Mouse (Mus musculus) neural tube, embryonic 13.5 days (tissue): ENCODE measurements at regions not wholly inside any gene's neighbourhood (a gene's known extent, or its start where the extent isn't known, plus 50 kb on each side); places are given as distances from the start of the nearest gene placed in this dataset.

Experiments
- ATAC-seq: fragments of 200-750 bp; cut with Nextera tagmentation; 2 replicates; pipeline ENCODE4 v1.8.0; 2017; ENCODE audit warnings: low read depth, mild to moderate bottlenecking, moderate TSS enrichment, moderate library complexity
- H3K27ac ChIP-seq: fragments of 300-500 bp; sonication (generic); replicated peaks from 2 replicates; pipeline ENCODE4 v1.5.1; 2015; ENCODE audit warnings: moderate library complexity, mild to moderate bottlenecking, inconsistent platforms
- H3K27me3 ChIP-seq: fragments of 300-500 bp; sonication (generic); 2 replicates; pipeline ENCODE4 v1.6.1; 2015; ENCODE audit warnings: mild to moderate bottlenecking, inconsistent platforms
- H3K36me3 ChIP-seq: fragments of 300-500 bp; sonication (generic); 2 replicates; pipeline ENCODE4 v1.6.1; 2015; ENCODE audit warnings: mild to moderate bottlenecking, inconsistent platforms
- H3K4me1 ChIP-seq: fragments of 300-500 bp; sonication (generic); replicated peaks from 2 replicates; pipeline ENCODE4 v1.6.1; 2015; ENCODE audit warnings: inconsistent platforms
- H3K4me2 ChIP-seq: fragments of 300-500 bp; sonication (generic); 2 replicates; pipeline ENCODE4 v1.6.1; 2015; ENCODE audit warnings: inconsistent platforms, mild to moderate bottlenecking, moderate library complexity
- H3K4me3 ChIP-seq: fragments of 300-500 bp; sonication (generic); 2 replicates; pipeline ENCODE4 v1.5.1; 2015; ENCODE audit warnings: mild to moderate bottlenecking, inconsistent platforms
- H3K9ac ChIP-seq: fragments of 300-500 bp; sonication (generic); 2 replicates; pipeline ENCODE4 v1.6.1; 2015; ENCODE audit warnings: moderate library complexity, mild to moderate bottlenecking, inconsistent platforms
- H3K9me3 ChIP-seq: fragments of 300-500 bp; sonication (generic); 2 replicates; pipeline ENCODE4 v1.6.1; 2016; ENCODE audit warnings: inconsistent platforms
- WGBS: fragments of 180-500 bp; shearing (Covaris S2); methylation state at CpG from one replicate; pipeline ENCODE4 v1.1.7; 2015; 5-methylcytosine and 5-hydroxymethylcytosine counted together

DNA sequence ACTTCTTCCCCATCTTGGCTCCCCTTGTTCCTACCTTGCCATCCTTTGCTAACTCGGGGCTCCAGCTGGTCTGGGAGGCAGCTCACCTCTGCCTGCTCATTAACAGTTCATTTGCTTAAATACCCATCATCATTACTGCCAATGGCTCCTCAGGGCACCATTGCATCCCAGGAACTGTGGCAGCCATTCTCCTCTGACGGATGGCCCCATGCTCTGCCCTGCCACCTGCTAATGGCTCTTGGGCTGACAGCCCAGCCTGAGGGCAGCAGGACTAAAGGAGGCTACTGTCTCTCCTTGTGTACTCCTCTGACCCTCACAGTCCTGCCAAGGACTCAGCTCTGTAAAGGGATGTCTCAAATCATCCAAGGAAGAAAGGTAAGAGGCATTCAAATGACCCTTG lies 398.7 kb downstream of the Insc start:
- Histone ChIP-seq H3K27ac (no peak overlapping the region), H3K27me3 (no peaks in the 10 kb centered on the region), H3K4me3 (no peak overlapping the region), H3K9me3 (no peaks in the 10 kb centered on the region), H3K36me3 (no peaks in the 10 kb centered on the region), H3K4me2 (no peak overlapping the region), H3K4me1 (peaks cover 4% of the 10 kb centered on the region; the same call in 1 of the 2 replicates), H3K9ac (no peak overlapping the region)
- WGBS: 34% methylated on average over 2 of the region's 2 CpGs
- ATAC-seq: peak; percentile 40; the same call in 1 of the 2 replicates

DNA sequence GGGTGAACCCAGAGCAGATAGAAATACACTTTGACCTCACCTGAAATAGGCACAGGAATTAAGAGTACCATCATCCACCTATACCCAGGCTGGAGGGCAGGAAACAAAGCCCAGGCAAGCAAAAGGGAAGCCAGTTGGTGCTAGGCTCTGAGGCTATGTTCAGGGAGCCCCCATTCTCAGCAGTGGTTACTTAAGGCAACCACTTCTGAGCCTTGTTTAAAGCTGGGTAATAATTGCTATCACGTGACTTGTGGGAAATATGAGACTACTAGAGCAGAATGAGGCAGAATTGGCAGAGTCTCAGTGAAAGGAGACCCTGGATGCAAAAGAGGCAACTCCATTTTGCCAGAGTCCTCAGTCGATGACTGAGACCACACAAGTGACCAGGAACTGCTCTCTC lies 401.5 kb downstream of the Insc start:
- Histone ChIP-seq H3K4me1 (peaks cover 4% of the 10 kb centered on the region; the same call in 1 of the 2 replicates), H3K9ac (no peak overlapping the region), H3K9me3 (no peaks in the 10 kb centered on the region), H3K4me3 (no peak overlapping the region), H3K4me2 (no peak overlapping the region), H3K36me3 (no peaks in the 10 kb centered on the region), H3K27ac (no peak overlapping the region), H3K27me3 (no peaks in the 10 kb centered on the region)
- 59% methylated on average over 2 of the region's 2 CpGs for WGBS
- ATAC-seq: no peak

DNA sequence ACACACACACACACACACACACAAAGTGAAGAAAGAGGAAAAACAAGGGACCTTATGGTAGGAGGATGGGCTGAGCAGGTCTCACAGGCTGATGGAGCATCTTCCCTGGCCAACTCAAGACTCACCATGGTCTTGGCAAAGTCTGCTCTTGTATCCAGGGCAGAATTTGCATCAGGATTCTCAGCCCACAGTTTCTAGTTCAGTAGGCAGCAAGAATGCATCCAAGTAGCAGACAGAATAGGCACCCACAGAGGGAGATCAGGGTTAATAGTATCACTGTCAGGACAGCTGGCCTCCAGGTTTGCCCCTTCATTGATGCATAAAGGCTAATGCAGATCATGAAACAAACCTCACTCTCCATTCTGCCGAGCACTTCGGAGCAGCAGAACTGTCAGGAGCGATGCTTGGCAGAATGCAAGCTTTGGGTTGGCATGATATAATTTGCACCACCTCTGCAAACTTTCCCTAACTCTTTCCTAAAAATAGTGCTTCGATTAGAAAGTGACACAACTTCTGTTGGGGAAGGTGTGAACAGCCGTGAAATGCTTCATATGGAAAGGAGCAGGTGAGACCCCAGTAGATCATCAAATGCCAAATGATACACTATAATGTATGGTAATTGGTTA lies 404.0 kb downstream of the Insc start:
- 80% methylated on average over 5 of the region's 5 CpGs for WGBS
- Histone ChIP-seq H3K4me1 (no peaks in the 10 kb centered on the region), H3K9ac (no peak overlapping the region), H3K4me3 (no peak overlapping the region), H3K4me2 (no peak overlapping the region), H3K27ac (no peak overlapping the region), H3K36me3 (no peaks in the 10 kb centered on the region), H3K9me3 (no peaks in the 10 kb centered on the region), H3K27me3 (no peaks in the 10 kb centered on the region)
- ATAC-seq: no peak

DNA sequence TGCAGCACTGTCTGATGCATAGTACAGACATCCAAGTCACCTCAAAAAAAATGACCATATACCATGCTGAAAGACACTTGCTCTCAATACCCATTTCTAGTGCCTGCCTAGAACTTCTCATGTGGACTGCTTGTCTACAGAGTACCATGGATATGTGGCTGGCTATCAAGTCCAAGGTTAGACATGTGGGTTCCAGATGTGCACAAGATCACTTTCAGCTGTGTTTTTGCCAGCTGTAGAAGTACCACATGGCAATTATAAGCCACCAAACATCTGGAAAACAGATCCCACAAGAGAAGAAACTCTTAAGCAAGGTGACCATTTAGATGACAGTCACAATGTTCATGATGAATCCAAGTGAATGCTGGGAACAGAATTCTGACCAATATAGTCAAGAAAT lies 409.8 kb downstream of the Insc start:
- Histone ChIP-seq H3K9me3 (no peaks in the 10 kb centered on the region), H3K4me1 (no peaks in the 10 kb centered on the region), H3K36me3 (no peaks in the 10 kb centered on the region), H3K4me2 (no peak overlapping the region), H3K27me3 (no peaks in the 10 kb centered on the region), H3K4me3 (no peak overlapping the region), H3K27ac (no peak overlapping the region), H3K9ac (no peak overlapping the region)
- no peak for ATAC-seq

DNA sequence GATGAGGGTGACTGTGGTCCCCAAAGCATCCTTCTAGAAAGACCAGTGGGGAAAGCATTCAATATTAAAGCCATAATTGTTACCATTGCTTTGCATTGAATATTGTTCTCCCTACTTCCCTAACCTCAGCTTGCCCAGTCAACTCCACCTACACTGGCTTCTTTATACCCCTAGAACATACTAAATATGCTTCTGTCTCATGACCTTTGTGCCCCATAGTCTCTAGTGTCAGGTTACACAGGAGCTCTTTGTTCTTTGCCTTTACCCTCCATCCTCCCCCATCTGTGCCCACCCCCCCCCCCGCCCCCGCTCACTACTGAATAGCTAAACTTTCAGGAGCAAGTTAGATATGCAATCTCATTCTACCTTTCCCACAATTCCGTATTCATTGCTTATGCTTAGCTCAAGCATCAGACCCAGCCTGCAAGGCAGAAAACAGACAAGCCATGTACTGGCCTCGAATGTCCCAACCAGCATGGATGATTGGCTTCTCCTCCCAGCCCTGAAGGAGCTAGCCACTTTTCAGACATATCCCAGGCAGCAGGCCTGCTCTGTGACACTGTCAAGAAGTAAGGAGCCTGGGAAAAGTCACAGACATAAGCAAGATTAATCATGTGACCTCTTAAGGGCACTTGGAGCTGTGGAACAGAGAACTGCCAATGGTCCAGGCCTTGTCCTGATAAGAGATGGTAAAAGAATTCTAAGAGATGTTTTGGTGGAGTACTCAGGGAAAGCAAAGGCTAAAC lies 410.4 kb downstream of the Insc start:
- Histone ChIP-seq H3K9ac (no peak overlapping the region), H3K4me2 (no peak overlapping the region), H3K36me3 (no peaks in the 10 kb centered on the region), H3K27ac (no peak overlapping the region), H3K4me3 (no peak overlapping the region), H3K27me3 (no peaks in the 10 kb centered on the region), H3K9me3 (no peaks in the 10 kb centered on the region), H3K4me1 (no peaks in the 10 kb centered on the region)
- WGBS: 42% methylated on average over 4 of the region's 4 CpGs
- no peak for ATAC-seq

DNA sequence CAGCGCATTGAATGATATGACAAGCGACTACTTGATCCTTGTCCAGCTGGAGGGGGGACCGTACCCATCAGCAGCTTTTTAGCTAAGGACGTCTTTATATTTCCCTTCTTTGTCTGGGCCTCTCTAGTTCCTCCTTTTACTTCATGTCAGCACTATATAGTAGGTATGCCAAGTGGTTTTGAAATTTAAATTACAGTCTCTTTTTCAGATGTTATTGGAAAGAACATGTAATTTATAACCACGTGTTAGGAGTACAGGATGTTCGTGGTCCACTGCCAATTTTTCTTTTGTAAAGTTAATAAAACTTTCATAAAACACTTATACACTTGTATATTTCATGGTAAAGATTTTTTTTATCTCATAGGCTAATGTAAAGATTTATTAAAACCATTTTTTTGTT lies 426.5 kb downstream of the Insc start:
- Histone ChIP-seq H3K27ac (no peak overlapping the region), H3K27me3 (no peaks in the 10 kb centered on the region), H3K4me1 (no peaks in the 10 kb centered on the region), H3K4me2 (no peak overlapping the region), H3K36me3 (no peaks in the 10 kb centered on the region), H3K9me3 (no peaks in the 10 kb centered on the region; the same call in 1 of the 2 replicates), H3K9ac (no peak overlapping the region), H3K4me3 (no peak overlapping the region)
- WGBS: 59% methylated on average over 6 of the region's 6 CpGs
- ATAC-seq: no peak

DNA sequence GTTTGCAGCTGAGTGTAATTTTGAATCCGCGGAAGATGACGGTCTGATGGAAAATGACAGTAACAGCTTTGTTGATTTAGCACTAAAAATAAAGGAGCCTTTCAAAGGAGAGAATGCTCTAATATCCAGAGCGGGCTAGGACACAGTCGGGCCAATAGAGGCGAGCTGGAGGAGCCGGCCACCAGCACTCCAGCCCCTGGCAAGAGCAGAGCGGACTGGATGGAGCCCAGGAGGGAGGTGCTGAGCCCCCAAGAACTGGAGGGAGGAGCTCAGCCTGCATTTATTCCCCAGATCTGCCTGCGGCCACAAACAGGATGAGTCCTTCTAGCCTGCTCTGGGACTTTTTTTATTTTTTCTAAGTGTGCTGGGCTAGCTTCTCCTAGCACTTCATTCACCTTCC lies 426.9 kb downstream of the Insc start:
- no peak overlapping the region for H3K4me3 ChIP-seq
- H3K27ac ChIP-seq: no peak overlapping the region
- no peak overlapping the region for H3K9ac ChIP-seq
- 64% methylated on average over 9 of the region's 9 CpGs for WGBS
- H3K4me2 ChIP-seq: no peak overlapping the region
- no peaks in the 10 kb centered on the region; the same call in 1 of the 2 replicates for H3K9me3 ChIP-seq
- ATAC-seq: peak; percentile 53; the same call in 1 of the 2 replicates
- no peaks in the 10 kb centered on the region for H3K27me3 ChIP-seq
- H3K36me3 ChIP-seq: no peaks in the 10 kb centered on the region
- H3K4me1 ChIP-seq: no peaks in the 10 kb centered on the region

DNA sequence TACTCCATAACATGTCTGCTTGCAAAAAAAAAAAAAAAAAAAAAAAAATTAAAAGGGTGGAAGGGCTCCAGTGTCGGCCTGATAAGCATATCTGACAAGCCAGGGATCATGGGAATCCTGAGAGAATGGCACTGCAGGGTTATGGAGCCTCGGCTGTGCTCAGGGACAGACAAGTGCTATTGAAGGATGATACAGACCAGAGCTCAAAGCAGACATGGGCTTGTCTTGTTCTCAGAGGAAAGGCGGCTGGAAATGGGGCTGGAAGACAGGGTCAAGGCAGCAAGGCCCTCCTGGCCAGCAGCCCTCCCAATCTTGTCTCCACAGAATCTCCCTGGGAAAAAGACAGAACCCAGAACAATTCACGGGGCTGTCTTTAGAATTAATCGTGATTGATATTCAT lies 449.0 kb downstream of the Insc start:
- peaks cover 14% of the 10 kb centered on the region; the same call in 1 of the 2 replicates for H3K27me3 ChIP-seq
- no peaks in the 10 kb centered on the region for H3K9me3 ChIP-seq
- H3K9ac ChIP-seq: no peak overlapping the region
- H3K27ac ChIP-seq: no peak overlapping the region
- no peaks in the 10 kb centered on the region for H3K36me3 ChIP-seq
- no peak for ATAC-seq
- H3K4me1 ChIP-seq: peaks cover 13% of the 10 kb centered on the region
- H3K4me3 ChIP-seq: no peak overlapping the region
- 73% methylated on average over 5 of the region's 5 CpGs for WGBS
- H3K4me2 ChIP-seq: no peak overlapping the region

DNA sequence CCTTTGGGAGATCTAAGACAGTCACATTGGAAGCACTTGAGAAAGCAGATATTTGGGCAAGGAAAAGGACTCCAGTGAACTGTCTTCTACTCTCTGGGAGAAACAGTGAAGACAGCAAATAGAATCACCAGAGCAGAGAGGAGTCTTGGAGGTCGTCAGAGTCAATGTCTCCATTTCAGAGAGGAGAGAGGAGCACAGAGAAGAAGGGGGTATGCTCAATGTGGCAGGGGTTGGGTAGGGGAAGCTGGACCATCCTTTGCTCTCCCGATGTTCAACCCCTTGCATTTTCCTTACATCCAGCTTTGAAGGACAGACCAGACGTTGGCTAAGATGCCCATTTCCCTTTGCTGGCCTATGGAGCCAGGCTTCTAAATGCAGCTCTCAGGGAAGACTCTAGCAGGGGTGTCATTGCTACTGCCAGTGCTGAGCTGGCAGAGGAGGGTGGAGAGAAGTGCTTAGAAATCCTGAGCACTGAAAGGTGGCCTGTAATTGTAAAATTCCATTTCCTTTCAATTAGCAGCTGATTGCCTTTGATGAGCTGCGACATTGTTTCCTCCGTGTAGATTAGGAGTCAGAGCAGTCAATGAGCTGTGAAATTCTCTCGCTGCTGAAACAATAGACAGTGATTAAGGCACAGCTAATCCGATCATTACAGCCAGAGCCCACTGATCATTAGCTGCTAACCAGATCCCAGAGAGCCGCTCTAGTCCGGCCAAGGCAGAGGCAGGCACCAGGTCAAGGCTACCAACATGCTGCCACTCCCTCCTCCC lies 449.7 kb downstream of the Insc start:
- 15% methylated on average over 9 of the region's 9 CpGs for WGBS
- H3K4me1 ChIP-seq: peaks cover 13% of the 10 kb centered on the region
- no peaks in the 10 kb centered on the region for H3K9me3 ChIP-seq
- H3K9ac ChIP-seq: no peak overlapping the region
- no peaks in the 10 kb centered on the region for H3K36me3 ChIP-seq
- H3K4me2 ChIP-seq: no peak overlapping the region
- peak; percentile 87 for ATAC-seq
- H3K27me3 ChIP-seq: peaks cover 14% of the 10 kb centered on the region; the same call in 1 of the 2 replicates
- H3K4me3 ChIP-seq: no peak overlapping the region
- H3K27ac ChIP-seq: 0 out of 2 replicates have a peak overlapping the region, but pooled peaks have one; percentile 18

DNA sequence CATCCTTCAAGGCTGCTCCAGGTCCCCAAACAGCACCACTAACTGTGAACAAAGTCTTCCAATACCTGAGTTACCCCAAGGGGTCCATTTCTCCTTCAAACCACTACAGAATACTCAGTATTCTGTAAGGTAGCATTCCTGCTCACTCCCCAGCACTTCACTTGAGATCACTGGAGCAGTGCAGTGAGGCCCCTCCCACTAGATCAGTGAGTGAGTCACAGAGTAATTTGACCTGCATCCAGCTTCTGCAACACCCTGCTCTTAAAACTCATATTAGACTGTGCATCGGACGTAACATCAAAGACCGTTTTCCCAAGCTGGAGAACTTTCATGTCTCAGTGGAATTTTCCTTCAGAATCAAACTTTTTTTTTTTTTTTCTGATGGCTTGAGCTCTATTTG lies 461.4 kb downstream of the Insc start:
- no peak overlapping the region for H3K4me3 ChIP-seq
- no peak overlapping the region for H3K27ac ChIP-seq
- 64% methylated on average over 3 of the region's 3 CpGs for WGBS
- no peaks in the 10 kb centered on the region for H3K36me3 ChIP-seq
- no peak overlapping the region for H3K9ac ChIP-seq
- no peaks in the 10 kb centered on the region for H3K27me3 ChIP-seq
- no peaks in the 10 kb centered on the region for H3K4me1 ChIP-seq
- H3K4me2 ChIP-seq: no peak overlapping the region
- ATAC-seq: no peak
- no peaks in the 10 kb centered on the region for H3K9me3 ChIP-seq

DNA sequence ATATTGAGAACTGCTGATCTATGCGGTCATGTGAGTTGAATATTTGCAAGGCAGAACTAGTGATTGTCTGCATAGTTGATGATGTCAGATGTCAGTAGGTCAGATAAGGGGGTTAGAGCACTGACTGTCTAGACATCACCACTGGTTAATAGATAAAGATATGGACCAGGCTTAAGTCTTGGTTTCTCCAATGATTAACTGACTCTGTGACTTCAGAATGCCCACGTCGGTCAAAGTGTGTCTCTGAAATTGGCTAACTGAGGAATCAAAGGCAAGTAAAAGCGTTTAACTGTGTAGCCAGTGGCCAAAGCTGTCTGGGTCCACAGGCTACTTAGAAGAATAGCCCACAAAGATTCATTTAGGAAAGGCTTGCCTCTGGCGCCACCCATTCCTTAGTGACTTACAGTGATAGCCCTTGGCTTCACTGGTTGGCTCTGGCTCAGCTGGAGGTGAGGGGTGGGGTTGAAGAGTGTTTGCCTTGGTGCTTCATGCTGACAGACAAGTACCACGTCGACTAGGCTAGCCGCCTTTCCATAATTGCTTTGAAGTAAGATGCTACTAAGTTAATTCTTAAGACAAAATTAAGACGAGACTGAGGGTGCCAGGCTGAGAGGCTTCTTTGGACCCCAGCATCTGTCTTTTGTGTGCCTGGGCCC lies 463.1 kb downstream of the Insc start:
- Histone ChIP-seq H3K4me2 (no peak overlapping the region), H3K27me3 (no peaks in the 10 kb centered on the region), H3K4me3 (no peak overlapping the region), H3K4me1 (no peaks in the 10 kb centered on the region), H3K9me3 (no peaks in the 10 kb centered on the region), H3K9ac (no peak overlapping the region), H3K36me3 (no peaks in the 10 kb centered on the region), H3K27ac (no peak overlapping the region)
- 72% methylated on average over 9 of the region's 9 CpGs for WGBS
- no peak for ATAC-seq

DNA sequence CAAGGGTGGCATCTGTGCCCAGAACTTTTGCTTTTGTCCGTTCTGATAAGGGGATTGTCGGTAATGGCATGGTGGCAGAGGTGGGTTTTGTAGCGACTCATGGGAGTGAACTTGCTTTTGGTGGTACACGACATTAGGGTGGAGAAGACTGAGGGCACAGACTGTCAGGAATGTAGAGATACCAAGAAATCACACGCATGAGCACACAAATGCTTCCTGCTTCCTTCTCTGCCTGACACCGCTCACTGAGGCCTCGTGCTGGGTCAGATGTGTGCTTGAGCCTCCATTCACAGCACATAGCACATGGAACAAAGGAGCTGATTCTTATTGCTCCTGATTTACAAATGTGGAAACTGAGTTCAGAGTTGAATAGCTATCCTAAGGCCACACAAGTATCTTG lies 465.3 kb downstream of the Insc start:
- H3K9me3 ChIP-seq: no peaks in the 10 kb centered on the region
- no peak overlapping the region for H3K4me2 ChIP-seq
- H3K4me3 ChIP-seq: no peak overlapping the region
- no peaks in the 10 kb centered on the region for H3K4me1 ChIP-seq
- no peak overlapping the region for H3K27ac ChIP-seq
- WGBS: 78% methylated on average over 7 of the region's 7 CpGs
- no peak overlapping the region for H3K9ac ChIP-seq
- no peaks in the 10 kb centered on the region for H3K27me3 ChIP-seq
- ATAC-seq: no peak
- H3K36me3 ChIP-seq: no peaks in the 10 kb centered on the region
